Mouse (Mus musculus): ENCODE data around the gene Zscan4e. TPM values are rescaled to one million over a fixed set of nuclear protein-coding genes. Genes with fewer than 3 reads are reported as not detected.
"Not testable (repeated sequence)": the region's sequence is repeated elsewhere in the genome, so short reads cannot be mapped to it uniquely, and the experiment has no call there.

The Zscan4e gene
- polyA plus RNA-seq (2015; fragmentation: Nextera tagmentation; extraction: Ambion mirVana), result not detected in 2 replicates

DNA sequence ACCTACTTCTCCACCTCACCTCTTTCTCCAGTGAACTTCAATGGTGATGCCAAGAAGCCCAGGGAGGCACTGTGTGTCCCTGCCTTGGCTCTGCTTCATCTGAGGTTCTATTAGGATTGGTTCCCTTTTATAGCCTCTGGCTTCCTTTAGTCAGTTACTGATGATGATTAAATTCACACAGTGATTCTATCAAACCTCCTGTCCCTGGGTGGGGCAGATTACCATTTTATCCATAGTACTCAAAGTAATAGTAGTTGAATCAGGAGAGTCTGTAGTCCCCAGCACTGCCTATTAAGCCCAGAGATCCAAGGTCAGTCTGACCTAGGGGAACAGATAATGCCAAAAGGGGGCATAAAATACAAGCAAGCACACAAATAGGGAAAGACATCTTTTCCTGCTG lies at the start of gene Zscan4e:
Gene Zscan4e (minus strand): TSS at position 101 of the 400 bp plus-strand sequence.
- H3K4me1 ChIP-seq (ENCODE audit: control insufficient read depth, low read depth, low read length); H3K4me3 ChIP-seq (ENCODE audit: low read depth, low read length); ATAC-seq (ENCODE audit: low read depth); H3K9ac ChIP-seq (ENCODE audit: low read depth, low read length); H3K27me3 ChIP-seq (ENCODE audit: control insufficient read depth, insufficient read depth, low read depth, low read length); H3K36me3 ChIP-seq (ENCODE audit: control insufficient read depth, insufficient read depth); H3K4me2 ChIP-seq (ENCODE audit: low read depth, low read length); H3K9me3 ChIP-seq (replicated peaks; ENCODE audit: control insufficient read depth, low read length); H3K27ac ChIP-seq (ENCODE audit: low read length): not testable (repeated sequence)

Small RNAs within 50 kb of the gene (microRNA-seq; reads per million reads assigned to microRNA genes)
- gene Gm23087, result not detected
- gene Gm26248, result not detected

Other genes starting within 250 kb of the Zscan4e start
- not detected in 2 replicates for gene Zscan4-ps1, start 241.0 kb downstream of the Zscan4e start, polyA plus RNA-seq (2015; fragmentation: Nextera tagmentation; extraction: Ambion mirVana)
- gene Zscan4d, start 144.5 kb downstream of the Zscan4e start, polyA plus RNA-seq (2015; fragmentation: Nextera tagmentation; extraction: Ambion mirVana), result not detected in 2 replicates
- gene Zscan4f, start 87.2 kb upstream of the Zscan4e start, polyA plus RNA-seq (2015; fragmentation: Nextera tagmentation; extraction: Ambion mirVana), result not detected in 2 replicates
- not detected in 2 replicates for gene Zscan4-ps2, start 203.6 kb upstream of the Zscan4e start, polyA plus RNA-seq (2015; fragmentation: Nextera tagmentation; extraction: Ambion mirVana)

All from liver, embryonic 16.5 days (tissue).